Mouse (Mus musculus) heart, postnatal 0 days (tissue): Measurements from ENCODE around the gene Tex45. TPM values are rescaled to one million over a fixed set of nuclear protein-coding genes. Genes with fewer than 3 reads are reported as not detected.
A peak's percentile ranks its signal among the peaks of the same experiment; 100 is the strongest.

Experiments used
- ATAC-seq: fragments of 200-750 bp; cut with Nextera tagmentation; 2 replicates; pipeline ENCODE4 v1.8.0; 2017; ENCODE audit warnings: low read depth, moderate number of reproducible peaks, moderate library complexity; ENCODE audit not compliant: insufficient read depth
- DNase-seq: peaks from one replicate; pipeline ENCODE4 v3.0.0-alpha.2; 2016; ENCODE audit warnings: low spot score
- H3K27ac ChIP-seq: fragments of 300-500 bp; sonication (generic); 2 replicates; pipeline ENCODE4 v1.5.1; 2014; ENCODE audit warnings: low read depth, mild to moderate bottlenecking
- H3K27me3 ChIP-seq: fragments of 300-500 bp; sonication (generic); 2 replicates; pipeline ENCODE4 v1.6.1; 2014; ENCODE audit warnings: low read length, mixed read lengths; ENCODE audit not compliant: control insufficient read depth, insufficient read depth
- H3K36me3 ChIP-seq: fragments of 300-500 bp; sonication (generic); replicated peaks from 2 replicates; pipeline ENCODE4 v1.6.1; 2014; ENCODE audit warnings: low read length, mixed read lengths; ENCODE audit not compliant: control insufficient read depth, insufficient read depth
- H3K4me1 ChIP-seq: fragments of 300-500 bp; sonication (generic); 2 replicates; pipeline ENCODE4 v1.6.1; 2014; ENCODE audit warnings: antibody characterized with exemption; ENCODE audit not compliant: control insufficient read depth, insufficient read depth
- H3K4me2 ChIP-seq: fragments of 300-500 bp; sonication (generic); 2 replicates; pipeline ENCODE4 v1.6.1; 2014; ENCODE audit warnings: low read depth, mild to moderate bottlenecking, low read length, moderate library complexity
- H3K4me3 ChIP-seq: fragments of 300-500 bp; sonication (generic); 2 replicates; pipeline ENCODE4 v1.5.1; 2014; ENCODE audit warnings: low read depth, low read length
- H3K9ac ChIP-seq: fragments of 300-500 bp; sonication (generic); replicated peaks from 2 replicates; pipeline ENCODE4 v1.6.1; 2014; ENCODE audit warnings: low read depth, low read length, mixed read lengths
- H3K9me3 ChIP-seq: fragments of 300-500 bp; sonication (generic); replicated peaks from 2 replicates; pipeline ENCODE4 v1.6.1; 2016; ENCODE audit warnings: low read length; ENCODE audit not compliant: control insufficient read depth
- CTCF ChIP-seq: IDR thresholded peaks from 2 replicates; pipeline ENCODE4 v1.5.1; 2016; ENCODE audit warnings: antibody characterized with exemption, control low read depth, low read depth
- EP300 ChIP-seq: IDR thresholded peaks from 2 replicates; pipeline ENCODE4 v1.6.1; 2016; ENCODE audit warnings: antibody characterized with exemption, low read depth
- WGBS: fragments of 180-500 bp; shearing (Covaris S2); extraction: QIAGEN DNeasy Blood & Tissue Kit; methylation state at CpG from one replicate; pipeline ENCODE4 v1.1.7; 2014; 5-methylcytosine and 5-hydroxymethylcytosine counted together
- polyA plus RNA-seq: library from polyadenylated mRNA; unstranded; fragments of >200 nt; fragmentation: Nextera tagmentation; extraction: Ambion mirVana; gene quantifications from 2 replicates; pipeline ENCODE4 v1.2.1, GENCODE M21; 2015
- total RNA-seq: library from RNA; depleted of rRNA; stranded (reverse); fragments of >200 nt; gene quantifications from 2 replicates; pipeline ENCODE4 v1.2.3, GENCODE M21; 2014; ENCODE audit warnings: low replicate concordance; rRNA removed

Tex45 gene
- total and polyA plus RNA-seq, 2 experiments from 2014 or later: not detected

DNA sequence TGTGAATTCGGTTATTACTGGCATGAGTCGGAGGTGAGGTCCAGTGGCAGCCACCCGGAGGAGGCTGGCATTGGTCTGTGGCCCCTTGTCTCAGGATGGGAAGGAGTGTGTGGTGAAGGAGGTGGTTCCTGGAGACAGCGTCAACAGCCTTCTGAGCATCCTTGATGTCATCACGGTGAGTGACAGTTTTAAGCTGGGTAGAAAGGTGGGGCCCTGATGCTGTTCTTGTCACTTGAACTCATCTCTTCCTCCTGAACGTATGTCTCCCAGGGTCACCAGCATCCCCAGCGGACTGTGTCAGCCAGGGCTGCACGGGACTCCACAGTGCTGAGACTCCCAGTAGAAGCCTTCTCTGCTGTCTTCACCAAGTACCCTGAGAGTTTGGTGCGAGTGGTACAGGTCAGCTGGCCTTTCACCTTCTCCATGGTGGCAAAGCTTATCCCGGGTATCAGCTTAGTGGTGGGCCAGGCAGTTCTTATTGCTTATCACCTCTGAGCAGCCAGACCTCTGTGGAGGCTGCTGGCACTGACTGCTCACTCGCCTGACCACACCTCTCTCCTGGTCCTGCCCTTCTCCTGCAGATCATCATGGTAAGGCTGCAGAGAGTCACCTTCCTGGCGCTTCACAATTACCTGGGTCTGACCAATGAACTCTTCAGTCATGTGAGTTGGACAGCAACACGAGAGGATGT lies 51.5 kb downstream of the Tex45 start:
- Histone ChIP-seq H3K27me3 (no peaks in the 10 kb centered on the region), H3K36me3 (peaks cover 39% of the 10 kb centered on the region), H3K4me2 (no peak overlapping the region), H3K27ac (no peak overlapping the region), H3K4me1 (peaks cover under 1% of the 10 kb centered on the region; the same call in 1 of the 2 replicates), H3K4me3 (no peak overlapping the region), H3K9me3 (no peaks in the 10 kb centered on the region), H3K9ac (no peak overlapping the region)
- TF ChIP-seq CTCF: no peak
- TF ChIP-seq EP300: no peak
- DNase-seq (no peak), ATAC-seq (no peak)
- WGBS: 84% methylated on average over 13 of the region's 13 CpGs

DNA sequence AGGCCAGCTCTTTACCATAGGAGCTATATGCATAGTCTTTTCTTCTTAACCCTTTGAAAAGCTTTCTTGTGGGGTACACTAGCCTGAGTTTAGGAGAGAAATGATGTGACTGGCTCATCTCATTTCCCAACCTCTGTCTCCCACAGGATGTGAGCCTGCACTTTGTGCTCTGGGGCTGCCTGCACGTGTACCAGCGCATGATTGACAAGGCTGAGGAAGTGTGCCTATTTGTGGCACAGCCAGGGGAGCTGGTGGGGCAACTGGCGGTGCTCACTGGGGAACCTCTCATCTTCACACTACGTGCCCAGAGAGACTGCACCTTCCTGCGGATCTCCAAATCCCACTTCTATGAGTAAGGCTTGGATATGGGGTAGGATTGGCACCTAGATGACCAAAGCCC lies 60.2 kb downstream of the Tex45 start:
- ATAC-seq (no peak), DNase-seq (no peak)
- Histone ChIP-seq H3K4me2 (no peak overlapping the region), H3K27ac (no peak overlapping the region), H3K4me3 (no peak overlapping the region), H3K9me3 (no peaks in the 10 kb centered on the region), H3K9ac (no peak overlapping the region), H3K27me3 (no peaks in the 10 kb centered on the region), H3K36me3 (peaks cover 40% of the 10 kb centered on the region), H3K4me1 (no peaks in the 10 kb centered on the region)
- WGBS: 75% methylated on average over 5 of the region's 5 CpGs
- TF ChIP-seq CTCF: no peak
- TF ChIP-seq EP300: no peak

DNA sequence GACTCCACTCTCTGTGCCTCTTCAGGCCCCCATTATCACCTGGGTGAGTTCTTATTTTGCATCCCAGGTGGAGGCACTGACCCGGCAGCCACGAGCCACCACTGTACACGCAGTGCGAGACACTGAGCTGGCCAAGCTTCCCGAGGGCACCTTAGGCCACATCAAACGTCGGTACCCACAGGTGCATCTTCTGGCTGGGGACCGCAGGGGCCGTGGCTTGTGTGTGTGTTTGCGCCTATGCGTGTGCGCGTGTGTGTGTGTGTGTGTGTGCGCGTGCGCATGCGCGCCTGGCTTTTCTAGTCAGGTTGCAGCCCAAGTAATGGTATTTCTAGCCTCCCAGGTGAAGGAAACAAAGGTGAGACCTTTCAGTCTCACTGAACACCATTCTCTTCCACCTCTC lies 61.3 kb downstream of the Tex45 start:
- H3K9ac ChIP-seq: no peak overlapping the region
- H3K9me3 ChIP-seq: no peaks in the 10 kb centered on the region
- no peak for ATAC-seq
- DNase-seq: no peak
- H3K4me3 ChIP-seq: no peak overlapping the region
- H3K4me2 ChIP-seq: no peak overlapping the region
- TF ChIP-seq EP300 (no peak), CTCF (no peak)
- H3K27me3 ChIP-seq: no peaks in the 10 kb centered on the region
- peaks cover 34% of the 10 kb centered on the region for H3K36me3 ChIP-seq
- no peak overlapping the region for H3K27ac ChIP-seq
- no peaks in the 10 kb centered on the region for H3K4me1 ChIP-seq
- 93% methylated on average over 18 of the region's 18 CpGs for WGBS

GRCm38 (mm10) chr8:3536053-3536841 lies 65.6 kb downstream of the Tex45 start:
- H3K9me3 ChIP-seq: no peaks in the 10 kb centered on the region
- H3K4me3 ChIP-seq: no peak overlapping the region
- no peak overlapping the region for H3K27ac ChIP-seq
- DNase-seq: no peak
- no peaks in the 10 kb centered on the region for H3K27me3 ChIP-seq
- peaks cover 49% of the 10 kb centered on the region for H3K36me3 ChIP-seq
- H3K4me2 ChIP-seq: no peak overlapping the region
- TF ChIP-seq CTCF (no peak), EP300 (no peak)
- 58% methylated on average over 15 of the region's 15 CpGs for WGBS
- H3K4me1 ChIP-seq: no peaks in the 10 kb centered on the region
- peak; percentile 24; the same call in 1 of the 2 replicates for ATAC-seq
- H3K9ac ChIP-seq: no peak overlapping the region

Other genes with a start within 250 kb of the Tex45 start
- gene Insr, start 191.2 kb upstream of the Tex45 start, total RNA-seq: 82.7 and 125 TPM in 2 replicates
- gene Insr, start 191.2 kb upstream of the Tex45 start, polyA plus RNA-seq: 50.2 and 51.4 TPM in 2 replicates
- gene A430078G23Rik, start 117.4 kb upstream of the Tex45 start, total RNA-seq: 0.89 TPM in 1 of 2 replicates, not detected in the other
- gene A430078G23Rik, start 117.4 kb upstream of the Tex45 start, polyA plus RNA-seq: not detected in 2 replicates
- gene Arhgef18, start 77.9 kb upstream of the Tex45 start, total RNA-seq: 12.6 and 28.8 TPM in 2 replicates
- gene Arhgef18, start 77.9 kb upstream of the Tex45 start, polyA plus RNA-seq: 2.8 and 3.4 TPM in 2 replicates
- 8.9 and 14.1 TPM in 2 replicates for gene Pex11g, start 3.2 kb upstream of the Tex45 start, total RNA-seq
- 6.8 and 7.3 TPM in 2 replicates for gene Pex11g, start 3.2 kb upstream of the Tex45 start, polyA plus RNA-seq
- gene Zfp358, start 22.3 kb downstream of the Tex45 start, total RNA-seq: 59.7 and 70.8 TPM in 2 replicates
- 25.0 and 25.7 TPM in 2 replicates for gene Zfp358, start 22.3 kb downstream of the Tex45 start, polyA plus RNA-seq
- gene Mcoln1, start 29.6 kb downstream of the Tex45 start, total RNA-seq: 47.6 and 56.5 TPM in 2 replicates
- gene Mcoln1, start 29.6 kb downstream of the Tex45 start, polyA plus RNA-seq: 32.7 and 32.9 TPM in 2 replicates
- gene Pnpla6, start 44.5 kb downstream of the Tex45 start, total RNA-seq: 15.9 and 41.7 TPM in 2 replicates
- gene Pnpla6, start 44.5 kb downstream of the Tex45 start, polyA plus RNA-seq: 7.9 and 8.4 TPM in 2 replicates
- gene C330021F23Rik, start 97.1 kb downstream of the Tex45 start, total RNA-seq: 1.3 and 1.9 TPM in 2 replicates
- 2.0 and 2.3 TPM in 2 replicates for gene C330021F23Rik, start 97.1 kb downstream of the Tex45 start, polyA plus RNA-seq
- 2.1 and 7.9 TPM in 2 replicates for gene Camsap3, start 116.4 kb downstream of the Tex45 start, total RNA-seq
- gene Camsap3, start 116.4 kb downstream of the Tex45 start, polyA plus RNA-seq: 0.33 and 0.43 TPM in 2 replicates
- gene Xab2, start 150.5 kb downstream of the Tex45 start, total RNA-seq: 26.8 and 27.0 TPM in 2 replicates
- gene Xab2, start 150.5 kb downstream of the Tex45 start, polyA plus RNA-seq: 20.0 TPM in 2 replicates
- gene Pet100, start 150.7 kb downstream of the Tex45 start, total RNA-seq: 2.4 and 14.4 TPM in 2 replicates
- 112 and 121 TPM in 2 replicates for gene Pet100, start 150.7 kb downstream of the Tex45 start, polyA plus RNA-seq
- not detected in 2 replicates for gene Pcp2, start 154.7 kb downstream of the Tex45 start, total RNA-seq
- gene Pcp2, start 154.7 kb downstream of the Tex45 start, polyA plus RNA-seq: not detected in 2 replicates
- 15.2 and 30.5 TPM in 2 replicates for gene Stxbp2, start 160.1 kb downstream of the Tex45 start, total RNA-seq
- gene Stxbp2, start 160.1 kb downstream of the Tex45 start, polyA plus RNA-seq: 13.8 and 14.5 TPM in 2 replicates
- gene Retn, start 184.9 kb downstream of the Tex45 start, total RNA-seq: not detected in 2 replicates
- gene Retn, start 184.9 kb downstream of the Tex45 start, polyA plus RNA-seq: not detected in 2 replicates
- not detected in 2 replicates for gene Mcemp1, start 194.9 kb downstream of the Tex45 start, total RNA-seq
- gene Mcemp1, start 194.9 kb downstream of the Tex45 start, polyA plus RNA-seq: 0.27 and 0.30 TPM in 2 replicates
- gene Fcor, start 201.5 kb downstream of the Tex45 start, total RNA-seq: not detected in 2 replicates
- gene Fcor, start 201.5 kb downstream of the Tex45 start, polyA plus RNA-seq: 1.3 and 1.7 TPM in 2 replicates
- 31.1 and 38.0 TPM in 2 replicates for gene Trappc5, start 205.4 kb downstream of the Tex45 start, total RNA-seq
- 29.2 and 29.8 TPM in 2 replicates for gene Trappc5, start 205.4 kb downstream of the Tex45 start, polyA plus RNA-seq
- not detected in 2 replicates for gene Fcer2a, start 223.3 kb downstream of the Tex45 start, total RNA-seq
- 0.11 TPM in 1 of 2 replicates, not detected in the other for gene Fcer2a, start 223.3 kb downstream of the Tex45 start, polyA plus RNA-seq
- 5.6 TPM in 1 of 2 replicates, not detected in the other for gene Clec4g, start 249.8 kb downstream of the Tex45 start, total RNA-seq
- 1.9 and 2.5 TPM in 2 replicates for gene Clec4g, start 249.8 kb downstream of the Tex45 start, polyA plus RNA-seq